Mouse (Mus musculus) ES-Bruce4 (cell line): ENCODE measurements around the gene Vwce.

Experiments
- CTCF ChIP-seq: IDR thresholded peaks from one replicate; pipeline ENCODE4 v1.8.1; 2011; ENCODE audit warnings: low read depth, low read length
- EP300 ChIP-seq: IDR thresholded peaks from 2 replicates; pipeline ENCODE4 v1.6.1; 2011; ENCODE audit warnings: low read depth, low read length; ENCODE audit not compliant: insufficient read depth
- POLR2A ChIP-seq: IDR thresholded peaks from one replicate; pipeline ENCODE4 v1.8.1; 2011; ENCODE audit warnings: low read length; ENCODE audit not compliant: insufficient read depth

DNA sequence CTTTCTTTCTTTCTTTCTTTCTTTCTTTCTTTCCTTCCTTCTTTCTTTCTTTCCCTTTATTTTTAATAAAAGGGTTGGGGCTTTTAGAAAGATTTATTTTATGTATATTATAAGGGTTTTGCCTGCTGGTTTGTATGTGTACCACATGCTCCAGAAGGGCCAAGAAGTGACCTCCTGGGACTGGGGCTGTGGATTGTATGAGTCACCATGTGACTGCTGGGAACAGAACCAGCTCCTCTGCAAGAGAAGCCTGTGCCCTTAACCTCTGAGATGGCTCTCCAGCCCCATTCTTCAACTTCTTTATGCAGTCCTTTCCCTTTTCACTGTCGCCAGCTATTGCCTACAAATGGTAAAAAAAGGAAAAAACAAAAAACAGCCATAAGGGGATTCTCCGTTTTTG lies 11.6 kb downstream of the Vwce start:
- TF ChIP-seq CTCF (no peak), POLR2A (no peak), EP300 (no peak)
